Mouse (Mus musculus) hindbrain, embryonic 16.5 days (tissue): ENCODE measurements around the gene Dcaf4. TPM values are rescaled to one million over a fixed set of nuclear protein-coding genes. Genes with fewer than 3 reads are reported as not detected.

Experiments used
- ATAC-seq: fragments of 200-750 bp; cut with Nextera tagmentation; 2 replicates; pipeline ENCODE4 v1.8.0; 2017; ENCODE audit warnings: moderate TSS enrichment, moderate library complexity
- H3K27ac ChIP-seq: fragments of 300-500 bp; sonication (generic); 2 replicates; pipeline ENCODE4 v1.5.1; 2014; ENCODE audit warnings: low read depth, mild to moderate bottlenecking, control low read depth, low read length, moderate library complexity
- H3K27me3 ChIP-seq: fragments of 300-500 bp; sonication (generic); replicated peaks from 2 replicates; pipeline ENCODE4 v1.6.1; 2014; ENCODE audit warnings: low read length; ENCODE audit not compliant: control insufficient read depth, insufficient read depth
- H3K36me3 ChIP-seq: fragments of 300-500 bp; sonication (generic); 2 replicates; pipeline ENCODE4 v1.6.1; 2014; ENCODE audit warnings: mild to moderate bottlenecking, low read length, moderate library complexity, mixed read lengths; ENCODE audit not compliant: control insufficient read depth, insufficient read depth
- H3K4me1 ChIP-seq: fragments of 300-500 bp; sonication (generic); 2 replicates; pipeline ENCODE4 v1.6.1; 2014; ENCODE audit warnings: low read depth, low read length; ENCODE audit not compliant: control insufficient read depth, insufficient read depth
- H3K4me2 ChIP-seq: fragments of 300-500 bp; sonication (generic); 2 replicates; pipeline ENCODE4 v1.6.1; 2014; ENCODE audit warnings: mild to moderate bottlenecking, low read length, control low read depth, moderate library complexity
- H3K4me3 ChIP-seq: fragments of 300-500 bp; sonication (generic); 2 replicates; pipeline ENCODE4 v1.5.1; 2014; ENCODE audit warnings: mild to moderate bottlenecking, low read length, control low read depth, moderate library complexity
- H3K9ac ChIP-seq: fragments of 300-500 bp; sonication (generic); 2 replicates; pipeline ENCODE4 v1.6.1; 2014; ENCODE audit warnings: low read depth, mild to moderate bottlenecking, control low read depth, low read length, moderate library complexity
- H3K9me3 ChIP-seq: fragments of 300-500 bp; sonication (generic); 2 replicates; pipeline ENCODE4 v1.6.1; 2014; ENCODE audit warnings: mild to moderate bottlenecking, low read length, moderate library complexity; ENCODE audit not compliant: control insufficient read depth
- WGBS: fragments of 180-500 bp; shearing (Covaris S2); extraction: QIAGEN DNeasy Blood & Tissue Kit; methylation state at CpG from one replicate; pipeline ENCODE4 v1.1.7; 2014; 5-methylcytosine and 5-hydroxymethylcytosine counted together
- polyA plus RNA-seq: library from polyadenylated mRNA; unstranded; fragments of >200 nt; fragmentation: Nextera tagmentation; extraction: Ambion mirVana; gene quantifications from 2 replicates; pipeline ENCODE4 v1.2.1, GENCODE M21; 2015

The Dcaf4 gene
- polyA plus RNA-seq, 1 experiment from 2014 or later = 47.3 TPM

DNA sequence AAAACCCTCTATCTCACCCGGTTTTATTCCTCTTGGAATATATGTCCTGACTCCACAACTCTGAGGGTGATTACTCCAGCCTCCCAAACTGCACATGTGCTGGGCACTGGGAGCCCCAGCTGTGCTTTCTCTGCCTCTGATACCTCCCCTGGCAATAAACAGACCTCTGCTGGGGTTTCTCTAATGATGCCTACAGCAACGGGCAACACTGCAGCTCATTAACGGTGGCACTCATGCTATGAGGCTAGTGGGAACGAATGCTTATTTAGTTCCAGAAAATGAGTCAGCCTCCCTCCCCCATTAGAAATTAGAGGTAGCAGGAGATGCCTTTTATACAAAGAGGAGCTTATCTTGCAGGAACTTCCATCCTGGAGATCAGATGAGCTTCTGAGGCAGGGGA is 7.5 kb upstream of the Dcaf4 start:
- ATAC-seq = peak; percentile 63; the same call in 1 of the 2 replicates
- peak overlapping the region; percentile 31; the same call in 1 of the 2 replicates for H3K9ac ChIP-seq
- H3K36me3 ChIP-seq = no peaks in the 10 kb centered on the region
- no peak overlapping the region; the same call in 1 of the 2 replicates for H3K27ac ChIP-seq
- H3K4me3 ChIP-seq = no peak overlapping the region
- 17% methylated on average over 4 of the region's 4 CpGs for WGBS
- no peak overlapping the region for H3K4me2 ChIP-seq
- H3K4me1 ChIP-seq = peaks cover 8% of the 10 kb centered on the region
- H3K27me3 ChIP-seq = no peaks in the 10 kb centered on the region
- no peaks in the 10 kb centered on the region for H3K9me3 ChIP-seq

DNA sequence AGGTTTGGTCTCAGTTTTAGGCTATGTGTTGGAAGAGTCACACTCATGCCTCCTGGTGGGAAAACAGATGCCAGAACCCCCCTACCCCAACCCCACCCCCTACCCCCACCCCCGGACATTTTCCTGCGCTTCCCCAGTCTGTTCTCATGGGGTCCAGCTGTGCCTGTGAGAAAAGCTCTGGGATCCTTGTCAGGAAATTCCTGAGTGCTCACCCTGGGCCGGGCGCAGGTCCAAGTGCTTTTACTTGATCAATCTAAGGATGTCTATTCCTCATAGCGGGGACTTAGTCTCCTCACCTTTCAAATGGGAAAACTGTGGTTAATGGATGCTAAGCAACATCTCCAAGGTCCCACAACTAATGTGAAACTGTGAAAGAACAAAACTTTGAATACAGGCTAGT is 7.1 kb upstream of the Dcaf4 start:
- Histone ChIP-seq H3K4me3 (no peak overlapping the region), H3K27me3 (no peaks in the 10 kb centered on the region), H3K9me3 (no peaks in the 10 kb centered on the region), H3K9ac (no peak overlapping the region; the same call in 1 of the 2 replicates), H3K27ac (no peak overlapping the region), H3K4me2 (no peak overlapping the region), H3K36me3 (no peaks in the 10 kb centered on the region), H3K4me1 (peaks cover 8% of the 10 kb centered on the region)
- ATAC-seq = peak; percentile 48; the same call in 1 of the 2 replicates
- WGBS = 25% methylated on average over 5 of the region's 5 CpGs

DNA sequence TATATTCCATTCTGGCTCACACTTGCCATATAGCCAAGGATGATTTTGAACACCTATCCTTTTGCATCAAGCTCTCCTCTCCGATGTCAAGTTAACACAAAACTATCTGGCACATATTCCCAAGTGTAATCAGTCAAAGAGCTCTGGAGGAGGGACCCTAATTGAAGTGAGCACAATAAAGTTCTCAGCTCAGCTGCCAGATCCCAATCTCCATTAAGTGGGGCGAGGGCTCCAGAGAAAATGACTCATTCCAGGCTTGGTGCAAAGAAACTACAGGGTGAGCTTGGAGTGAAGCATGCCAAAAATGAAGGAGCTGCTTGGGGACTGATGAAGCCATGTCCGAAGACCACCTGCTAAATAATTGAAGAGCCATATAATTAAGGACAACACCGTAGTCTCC is 6.0 kb upstream of the Dcaf4 start:
- 36% methylated on average over 4 of the region's 4 CpGs for WGBS
- Histone ChIP-seq H3K4me2 (no peak overlapping the region), H3K27ac (no peak overlapping the region), H3K9me3 (no peaks in the 10 kb centered on the region), H3K4me3 (no peak overlapping the region), H3K9ac (no peak overlapping the region), H3K27me3 (no peaks in the 10 kb centered on the region), H3K36me3 (no peaks in the 10 kb centered on the region), H3K4me1 (peaks cover 8% of the 10 kb centered on the region)
- no peak for ATAC-seq

DNA sequence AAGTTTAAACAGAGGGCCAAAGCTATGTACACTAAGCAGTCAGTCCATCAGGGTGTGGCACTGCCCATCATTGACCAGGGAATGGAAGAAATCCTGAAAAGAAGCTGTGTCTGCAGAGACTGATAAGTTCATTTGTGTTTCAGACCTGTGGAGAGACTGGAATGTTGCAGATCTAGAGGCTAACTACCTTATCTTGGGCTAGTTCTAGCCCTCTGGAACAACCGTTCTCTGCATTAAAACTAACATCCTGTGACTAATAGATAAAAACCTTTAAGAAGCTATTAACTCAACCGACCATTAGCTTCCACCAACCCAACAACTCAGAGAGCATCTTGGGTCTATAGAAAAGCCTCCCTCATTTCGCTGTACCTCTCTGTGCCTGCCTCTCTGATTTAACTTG is 2.7 kb upstream of the Dcaf4 start:
- Histone ChIP-seq H3K27ac (no peak overlapping the region), H3K9me3 (no peaks in the 10 kb centered on the region), H3K4me3 (no peak overlapping the region), H3K27me3 (no peaks in the 10 kb centered on the region), H3K36me3 (no peaks in the 10 kb centered on the region), H3K4me2 (no peak overlapping the region), H3K4me1 (peaks cover 19% of the 10 kb centered on the region), H3K9ac (no peak overlapping the region)
- 92% methylated on average over 3 of the region's 3 CpGs for WGBS
- ATAC-seq = no peak

DNA sequence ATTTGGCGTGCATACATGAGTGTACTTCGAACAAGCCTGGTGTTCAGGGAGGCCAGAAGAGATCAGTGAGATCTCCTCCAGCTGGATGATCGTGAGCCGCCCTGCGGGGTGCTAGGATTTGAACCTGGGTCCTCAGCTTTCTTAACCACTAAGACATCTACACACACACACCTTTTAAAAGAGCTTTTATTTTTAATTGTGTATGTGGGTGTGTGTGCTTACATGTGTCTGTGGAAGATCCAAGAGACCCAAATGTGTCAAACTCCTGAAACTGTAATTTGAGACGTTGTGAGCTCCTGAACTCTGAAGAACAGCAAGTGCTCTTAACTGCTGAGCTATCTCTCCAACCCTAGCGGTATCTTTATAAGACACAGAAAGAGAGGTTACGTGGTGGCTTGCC is 817 bp downstream of the Dcaf4 start:
- Histone ChIP-seq H3K4me2 (peak overlapping the region; percentile 70), H3K27me3 (no peaks in the 10 kb centered on the region), H3K27ac (no peak overlapping the region), H3K9me3 (no peaks in the 10 kb centered on the region), H3K36me3 (no peaks in the 10 kb centered on the region), H3K9ac (peak overlapping the region; percentile 72), H3K4me1 (peaks cover 15% of the 10 kb centered on the region), H3K4me3 (peak overlapping the region; percentile 66)
- ATAC-seq = no peak
- WGBS = 50% methylated on average over 8 of the region's 8 CpGs

DNA sequence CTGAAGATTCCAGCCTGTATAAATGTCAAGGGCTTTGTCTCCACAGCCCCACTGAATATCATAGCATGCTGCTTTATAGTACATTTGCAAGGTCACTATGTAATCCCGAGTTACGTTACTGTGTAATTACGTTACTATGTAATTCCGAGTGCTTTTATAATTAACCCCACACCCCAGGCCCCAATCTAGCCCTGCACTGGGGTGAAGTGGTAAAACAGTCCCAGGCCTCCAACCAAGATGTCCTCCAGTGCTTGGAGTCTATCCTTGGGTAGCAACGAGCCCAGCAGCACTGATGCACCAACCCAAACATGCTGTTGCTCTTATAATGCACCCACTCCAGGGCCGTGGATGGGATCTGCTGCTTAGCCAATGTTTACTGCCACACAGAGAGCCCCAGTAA is 2.8 kb downstream of the Dcaf4 start:
- no peak for ATAC-seq
- no peaks in the 10 kb centered on the region for H3K27me3 ChIP-seq
- H3K4me2 ChIP-seq = no peak overlapping the region; the same call in 1 of the 2 replicates
- H3K4me3 ChIP-seq = no peak overlapping the region
- H3K9ac ChIP-seq = no peak overlapping the region
- H3K36me3 ChIP-seq = no peaks in the 10 kb centered on the region
- 85% methylated on average over 6 of the region's 6 CpGs for whole genome bisulfite sequencing
- no peak overlapping the region for H3K27ac ChIP-seq
- H3K9me3 ChIP-seq = no peaks in the 10 kb centered on the region
- H3K4me1 ChIP-seq = peaks cover 15% of the 10 kb centered on the region

DNA sequence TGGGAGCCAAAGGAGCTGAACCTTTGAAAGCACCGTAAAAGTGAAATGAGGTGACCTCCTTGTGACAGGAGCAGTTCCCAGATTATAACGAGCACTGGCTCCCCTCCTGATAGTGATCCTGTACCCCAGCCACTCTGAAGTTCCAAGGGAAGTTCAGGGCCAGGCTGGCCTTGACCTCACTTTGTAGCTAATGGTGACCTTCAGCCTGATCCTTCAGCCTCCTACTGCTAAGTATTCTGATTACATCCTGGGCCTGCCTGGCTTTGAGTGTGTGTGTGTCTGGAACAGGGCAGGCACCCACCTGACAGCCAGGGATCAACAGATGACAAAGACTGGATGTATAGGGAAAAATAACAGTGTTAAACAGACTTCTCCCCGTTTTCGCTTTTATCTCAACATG is 3.6 kb downstream of the Dcaf4 start:
- Histone ChIP-seq H3K9ac (no peak overlapping the region), H3K36me3 (no peaks in the 10 kb centered on the region), H3K27ac (no peak overlapping the region), H3K27me3 (no peaks in the 10 kb centered on the region), H3K4me1 (peaks cover 15% of the 10 kb centered on the region), H3K9me3 (no peaks in the 10 kb centered on the region), H3K4me2 (no peak overlapping the region), H3K4me3 (no peak overlapping the region)
- WGBS = 76% methylated on average over 4 of the region's 4 CpGs
- no peak for ATAC-seq

DNA sequence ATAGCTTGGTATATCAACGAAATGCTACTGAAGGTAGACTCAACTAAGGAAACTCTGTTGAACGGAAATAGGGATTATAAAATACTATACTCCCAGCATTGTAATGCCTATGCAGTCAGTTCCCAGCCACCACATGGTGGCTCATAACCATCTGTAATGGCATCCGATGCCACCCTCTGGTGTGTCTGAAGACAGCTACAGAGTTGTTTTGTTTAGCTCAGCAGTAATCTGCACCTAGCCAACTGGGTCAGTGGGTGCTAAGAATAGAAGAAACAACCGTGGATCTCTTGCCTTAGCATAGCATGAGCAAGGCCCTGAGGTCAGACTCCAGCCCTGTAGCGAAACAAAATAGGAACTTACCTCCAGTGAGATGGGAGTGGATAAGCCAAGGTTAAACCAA is 4.1 kb downstream of the Dcaf4 start:
- Histone ChIP-seq H3K27ac (no peak overlapping the region), H3K36me3 (no peaks in the 10 kb centered on the region), H3K9me3 (no peaks in the 10 kb centered on the region), H3K9ac (no peak overlapping the region), H3K4me1 (peaks cover 15% of the 10 kb centered on the region), H3K4me3 (no peak overlapping the region), H3K4me2 (no peak overlapping the region), H3K27me3 (no peaks in the 10 kb centered on the region)
- no peak for ATAC-seq
- 77% methylated on average over 5 of the region's 5 CpGs for WGBS

DNA sequence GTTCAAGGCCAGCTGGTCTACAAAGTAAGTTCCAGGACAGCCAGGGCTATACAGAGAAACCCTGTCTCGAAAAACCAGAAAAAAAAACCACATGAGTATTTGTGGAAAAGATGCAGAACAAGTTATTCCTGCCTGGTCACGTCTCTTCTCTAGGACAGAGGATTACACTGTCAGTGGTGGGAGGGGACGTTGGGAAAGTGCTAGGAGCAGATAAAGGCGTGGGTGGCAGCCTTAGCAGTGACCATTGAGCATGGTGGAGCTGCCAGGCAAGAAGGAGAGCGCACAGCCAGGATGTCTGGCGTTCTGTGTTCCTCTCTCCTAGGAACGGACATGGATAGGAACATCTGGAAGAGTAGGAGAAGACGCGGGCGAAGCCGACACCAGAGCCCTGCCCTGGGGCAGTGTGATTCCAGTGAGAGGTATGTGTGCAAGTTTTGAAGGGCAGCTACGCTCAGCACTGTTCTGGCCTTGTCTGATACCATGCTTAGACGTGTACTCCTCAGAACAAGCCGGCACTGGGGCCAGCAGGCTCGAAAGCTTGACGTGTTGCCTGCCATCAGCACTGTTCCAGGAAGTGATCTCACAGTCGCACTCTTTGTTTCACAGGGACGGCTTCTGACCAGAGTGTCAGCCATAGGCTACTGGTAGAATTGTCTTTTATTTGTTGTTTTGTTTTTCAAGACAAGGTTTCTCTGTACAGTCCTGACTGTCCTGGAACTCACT is 5.7 kb downstream of the Dcaf4 start:
- no peak overlapping the region for H3K4me3 ChIP-seq
- no peaks in the 10 kb centered on the region for H3K36me3 ChIP-seq
- 86% methylated on average over 18 of the region's 18 CpGs for WGBS
- H3K9ac ChIP-seq = no peak overlapping the region
- H3K27me3 ChIP-seq = no peaks in the 10 kb centered on the region
- no peak for ATAC-seq
- H3K4me1 ChIP-seq = peaks cover 12% of the 10 kb centered on the region
- no peaks in the 10 kb centered on the region for H3K9me3 ChIP-seq
- H3K4me2 ChIP-seq = no peak overlapping the region
- no peak overlapping the region for H3K27ac ChIP-seq
